Mouse (Mus musculus): ENCODE measurements at regions not wholly inside any gene's neighbourhood (a gene's known extent, or its start where the extent isn't known, plus 50 kb on each side); places are given as distances from the start of the nearest gene placed in this dataset.

GRCm38 (mm10) chr4:48938420-48938819, 120.7 kb upstream of the Plppr1 start:
- WGBS: 90% methylated on average over 1 of the region's 1 CpGs
- Histone ChIP-seq H3K36me3 (ENCODE audit: insufficient read depth, low read length) (no peaks in the 10 kb centered on the region), H3K4me3 (ENCODE audit: low read length) (no peak overlapping the region), H3K27me3 (ENCODE audit: insufficient read depth, low read length) (no peaks in the 10 kb centered on the region), H3K9ac (replicated peaks; ENCODE audit: low read length) (no peak overlapping the region), H3K4me1 (ENCODE audit: insufficient read depth, low read length) (no peaks in the 10 kb centered on the region), H3K9me3 (ENCODE audit: low read length) (no peaks in the 10 kb centered on the region), H3K4me2 (replicated peaks; ENCODE audit: low read depth, low read length) (no peak overlapping the region), H3K27ac (ENCODE audit: low read length) (no peak overlapping the region)
- no peak for ATAC-seq (ENCODE audit: low FRiP score, low TSS enrichment)

GRCm38 (mm10) chr4:48938892-48939291, 120.2 kb upstream of the Plppr1 start:
- H3K9me3 ChIP-seq (ENCODE audit: low read length): no peaks in the 10 kb centered on the region
- no peak overlapping the region for H3K4me2 ChIP-seq (replicated peaks; ENCODE audit: low read depth, low read length)
- H3K4me1 ChIP-seq (ENCODE audit: insufficient read depth, low read length): no peaks in the 10 kb centered on the region
- H3K36me3 ChIP-seq (ENCODE audit: insufficient read depth, low read length): no peaks in the 10 kb centered on the region
- no peak overlapping the region for H3K27ac ChIP-seq (ENCODE audit: low read length)
- no peak for ATAC-seq (ENCODE audit: low FRiP score, low TSS enrichment)
- H3K9ac ChIP-seq (replicated peaks; ENCODE audit: low read length): no peak overlapping the region
- WGBS: 77% methylated on average over 6 of the region's 6 CpGs
- H3K27me3 ChIP-seq (ENCODE audit: insufficient read depth, low read length): no peaks in the 10 kb centered on the region
- no peak overlapping the region for H3K4me3 ChIP-seq (ENCODE audit: low read length)

GRCm38 (mm10) chr4:48945266-48945818, 113.7 kb upstream of the Plppr1 start:
- Histone ChIP-seq H3K27ac (ENCODE audit: low read length) (no peak overlapping the region), H3K4me1 (ENCODE audit: insufficient read depth, low read length) (no peaks in the 10 kb centered on the region), H3K36me3 (ENCODE audit: insufficient read depth, low read length) (no peaks in the 10 kb centered on the region), H3K9ac (replicated peaks; ENCODE audit: low read length) (no peak overlapping the region), H3K27me3 (ENCODE audit: insufficient read depth, low read length) (no peaks in the 10 kb centered on the region), H3K4me3 (ENCODE audit: low read length) (no peak overlapping the region), H3K4me2 (replicated peaks; ENCODE audit: low read depth, low read length) (no peak overlapping the region), H3K9me3 (ENCODE audit: low read length) (no peaks in the 10 kb centered on the region)
- no peak for ATAC-seq (ENCODE audit: low FRiP score, low TSS enrichment)
- 91% methylated on average over 2 of the region's 2 CpGs for WGBS

- WGBS: 72% methylated on average over 1 of the region's 1 CpGs
- Histone ChIP-seq H3K4me3 (ENCODE audit: low read length) (no peak overlapping the region), H3K9ac (replicated peaks; ENCODE audit: low read length) (no peak overlapping the region), H3K4me1 (ENCODE audit: insufficient read depth, low read length) (no peaks in the 10 kb centered on the region), H3K27ac (ENCODE audit: low read length) (no peak overlapping the region), H3K9me3 (ENCODE audit: low read length) (no peaks in the 10 kb centered on the region), H3K36me3 (ENCODE audit: insufficient read depth, low read length) (no peaks in the 10 kb centered on the region), H3K27me3 (ENCODE audit: insufficient read depth, low read length) (no peaks in the 10 kb centered on the region), H3K4me2 (replicated peaks; ENCODE audit: low read depth, low read length) (no peak overlapping the region)
- ATAC-seq (ENCODE audit: low FRiP score, low TSS enrichment): no peak
Measured at GRCm38 (mm10) chr4:48952965-48953364, 106.1 kb upstream of the Plppr1 start.

GRCm38 (mm10) chr4:48975810-48976209, 83.3 kb upstream of the Plppr1 start:
- Histone ChIP-seq H3K9ac (replicated peaks; ENCODE audit: low read length) (no peak overlapping the region), H3K36me3 (ENCODE audit: insufficient read depth, low read length) (no peaks in the 10 kb centered on the region), H3K4me3 (ENCODE audit: low read length) (no peak overlapping the region), H3K27ac (ENCODE audit: low read length) (no peak overlapping the region), H3K4me2 (replicated peaks; ENCODE audit: low read depth, low read length) (no peak overlapping the region), H3K9me3 (ENCODE audit: low read length) (no peaks in the 10 kb centered on the region), H3K27me3 (ENCODE audit: insufficient read depth, low read length) (no peaks in the 10 kb centered on the region), H3K4me1 (ENCODE audit: insufficient read depth, low read length) (no peaks in the 10 kb centered on the region)
- no peak for ATAC-seq (ENCODE audit: low FRiP score, low TSS enrichment)
- 92% methylated on average over 4 of the region's 4 CpGs for WGBS

GRCm38 (mm10) chr4:48992021-48992420, 67.1 kb upstream of the Plppr1 start:
- H3K4me1 ChIP-seq (ENCODE audit: insufficient read depth, low read length): no peaks in the 10 kb centered on the region

More at GRCm38 (mm10) chr4:48992021-48992420, 67.1 kb upstream of the Plppr1 start:
- H3K27ac ChIP-seq (ENCODE audit: low read length): no peak overlapping the region
- no peak overlapping the region for H3K4me3 ChIP-seq (ENCODE audit: low read length)
- H3K9me3 ChIP-seq (ENCODE audit: low read length): no peaks in the 10 kb centered on the region
- H3K36me3 ChIP-seq (ENCODE audit: insufficient read depth, low read length): no peaks in the 10 kb centered on the region
- no peaks in the 10 kb centered on the region for H3K27me3 ChIP-seq (ENCODE audit: insufficient read depth, low read length)
- H3K4me2 ChIP-seq (replicated peaks; ENCODE audit: low read depth, low read length): no peak overlapping the region
- ATAC-seq (ENCODE audit: low FRiP score, low TSS enrichment): no peak
- H3K9ac ChIP-seq (replicated peaks; ENCODE audit: low read length): no peak overlapping the region
- 80% methylated on average over 3 of the region's 3 CpGs for WGBS
